Mouse (Mus musculus): ENCODE results near the gene D430041D05Rik. TPM values are rescaled to one million over a fixed set of nuclear protein-coding genes. Genes with fewer than 3 reads are reported as not detected.

D430041D05Rik gene
- polyA plus RNA-seq, 1 experiment from 2014 or later, result 1.0 TPM

GRCm38 (mm10) chr2:104183246-104183845 lies 227.5 kb downstream of the D430041D05Rik start:
- H3K9me3 ChIP-seq (ENCODE audit: control insufficient read depth, low read length), result no peaks in the 10 kb centered on the region
- H3K9ac ChIP-seq (ENCODE audit: low read depth, low read length), result no peak overlapping the region
- H3K27ac ChIP-seq (replicated peaks; ENCODE audit: low read depth, low read length), result no peak overlapping the region
- DNase-seq (ENCODE audit: low spot score) (no peak), ATAC-seq (ENCODE audit: low read depth) (no peak)
- no peaks in the 10 kb centered on the region for H3K4me1 ChIP-seq (ENCODE audit: control insufficient read depth, insufficient read depth, low read length)
- no peaks in the 10 kb centered on the region for H3K27me3 ChIP-seq (replicated peaks; ENCODE audit: control insufficient read depth, insufficient read depth, low read length)
- WGBS, result 66% methylated on average over 5 of the region's 5 CpGs
- no peak overlapping the region for H3K4me3 ChIP-seq (ENCODE audit: low read depth, low read length)
- H3K4me2 ChIP-seq (ENCODE audit: low read depth, low read length), result no peak overlapping the region
- H3K36me3 ChIP-seq (ENCODE audit: control insufficient read depth, insufficient read depth, low read length), result no peaks in the 10 kb centered on the region

DNA sequence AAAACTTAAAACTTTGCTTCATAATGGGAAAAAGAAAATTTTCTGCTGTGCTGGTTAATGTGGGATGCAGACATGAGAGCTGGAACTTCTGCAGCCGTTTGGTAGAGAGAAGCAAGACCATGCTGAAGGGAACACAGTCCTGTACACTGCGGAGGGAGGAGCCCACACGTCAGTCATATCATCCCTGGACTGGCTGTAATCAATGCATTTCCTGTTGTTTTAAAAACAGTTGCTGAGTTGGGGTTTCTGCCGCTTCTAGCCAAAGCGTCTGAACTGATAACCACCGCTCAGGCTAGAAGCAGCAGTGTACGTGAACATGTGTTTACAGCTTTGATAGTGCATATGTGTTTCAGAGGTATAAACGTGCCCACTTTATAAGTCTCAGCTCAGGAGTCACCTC lies 231.2 kb downstream of the D430041D05Rik start:
- no peaks in the 10 kb centered on the region for H3K9me3 ChIP-seq (ENCODE audit: control insufficient read depth, low read length)
- DNase-seq (ENCODE audit: low spot score) (no peak), ATAC-seq (ENCODE audit: low read depth) (no peak)
- no peak overlapping the region for H3K27ac ChIP-seq (replicated peaks; ENCODE audit: low read depth, low read length)
- H3K27me3 ChIP-seq (replicated peaks; ENCODE audit: control insufficient read depth, insufficient read depth, low read length), result no peaks in the 10 kb centered on the region
- peaks cover 22% of the 10 kb centered on the region for H3K4me1 ChIP-seq (ENCODE audit: control insufficient read depth, insufficient read depth, low read length)
- no peak overlapping the region; the same call in 1 of the 2 replicates for H3K9ac ChIP-seq (ENCODE audit: low read depth, low read length)
- no peak overlapping the region for H3K4me3 ChIP-seq (ENCODE audit: low read depth, low read length)
- no peaks in the 10 kb centered on the region for H3K36me3 ChIP-seq (ENCODE audit: control insufficient read depth, insufficient read depth, low read length)
- 71% methylated on average over 8 of the region's 8 CpGs for WGBS
- no peak overlapping the region for H3K4me2 ChIP-seq (ENCODE audit: low read depth, low read length)

DNA sequence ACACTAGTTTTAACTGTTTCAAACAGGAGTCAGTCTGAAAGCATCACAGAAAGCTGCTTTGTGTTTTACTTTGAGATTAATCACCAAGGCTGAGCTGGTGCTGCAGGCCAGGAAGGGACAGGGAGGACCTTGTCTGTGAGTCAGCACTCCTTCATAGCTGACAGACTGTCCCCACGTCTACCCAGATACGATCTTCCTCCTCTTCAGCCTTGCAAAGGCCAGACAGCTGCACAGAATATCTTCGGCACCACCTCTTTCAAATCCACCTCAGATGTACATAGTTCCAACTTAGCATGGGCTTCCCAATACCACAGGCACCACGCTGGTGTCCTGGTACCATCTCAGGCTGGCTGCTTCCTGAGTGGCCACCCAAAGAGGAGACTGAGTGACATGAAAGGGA lies 232.6 kb downstream of the D430041D05Rik start:
- Histone ChIP-seq H3K4me1 (ENCODE audit: control insufficient read depth, insufficient read depth, low read length) (peaks cover 22% of the 10 kb centered on the region), H3K4me2 (ENCODE audit: low read depth, low read length) (no peak overlapping the region), H3K9ac (ENCODE audit: low read depth, low read length) (no peak overlapping the region), H3K36me3 (ENCODE audit: control insufficient read depth, insufficient read depth, low read length) (no peaks in the 10 kb centered on the region), H3K9me3 (ENCODE audit: control insufficient read depth, low read length) (no peaks in the 10 kb centered on the region), H3K4me3 (ENCODE audit: low read depth, low read length) (no peak overlapping the region), H3K27me3 (replicated peaks; ENCODE audit: control insufficient read depth, insufficient read depth, low read length) (no peaks in the 10 kb centered on the region), H3K27ac (replicated peaks; ENCODE audit: low read depth, low read length) (no peak overlapping the region)
- 90% methylated on average over 4 of the region's 4 CpGs for WGBS
- ATAC-seq (ENCODE audit: low read depth) (no peak), DNase-seq (ENCODE audit: low spot score) (no peak)

DNA sequence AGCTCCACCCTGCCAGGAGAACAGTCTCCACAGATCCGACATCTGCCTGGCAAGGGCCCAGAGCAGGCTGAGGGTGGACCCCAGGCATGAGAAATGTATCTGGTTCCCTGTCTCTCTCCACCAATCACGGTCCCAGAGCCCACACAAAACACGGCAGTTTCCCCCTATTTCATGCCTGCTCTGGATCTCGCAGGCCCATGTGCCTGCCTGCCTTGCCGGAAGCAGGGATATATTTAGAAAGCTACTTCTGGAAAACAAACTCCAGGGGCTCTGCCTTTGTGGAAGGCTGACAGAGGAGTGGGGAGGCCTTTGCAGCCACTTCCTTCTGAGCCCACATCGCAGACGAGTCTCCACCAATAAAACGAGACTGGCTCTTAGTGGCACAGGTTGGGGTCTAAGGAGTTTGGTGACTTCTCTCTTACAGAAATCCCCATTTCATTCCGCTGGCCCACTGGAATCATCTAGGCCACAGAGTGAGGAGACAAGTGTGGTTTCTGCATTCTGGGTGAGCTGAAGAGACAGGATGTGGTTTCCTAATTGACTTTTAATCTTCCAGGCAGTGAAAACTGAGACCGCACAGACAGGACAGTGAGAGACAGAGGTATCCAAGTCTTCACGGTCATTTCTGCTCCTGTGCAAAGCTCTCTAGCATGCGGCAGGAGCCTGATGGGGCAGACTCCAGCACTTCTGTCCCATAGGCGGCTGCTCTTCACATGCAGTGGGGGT lies 233.7 kb downstream of the D430041D05Rik start:
- ATAC-seq (ENCODE audit: low read depth) (peak; percentile 93), DNase-seq (ENCODE audit: low spot score) (peak; percentile 92)
- Histone ChIP-seq H3K27me3 (replicated peaks; ENCODE audit: control insufficient read depth, insufficient read depth, low read length) (no peaks in the 10 kb centered on the region), H3K36me3 (ENCODE audit: control insufficient read depth, insufficient read depth, low read length) (no peaks in the 10 kb centered on the region), H3K4me3 (ENCODE audit: low read depth, low read length) (no peak overlapping the region), H3K27ac (replicated peaks; ENCODE audit: low read depth, low read length) (peak overlapping the region; percentile 83), H3K9me3 (ENCODE audit: control insufficient read depth, low read length) (no peaks in the 10 kb centered on the region), H3K4me2 (ENCODE audit: low read depth, low read length) (peak overlapping the region; percentile 21), H3K4me1 (ENCODE audit: control insufficient read depth, insufficient read depth, low read length) (peaks cover 22% of the 10 kb centered on the region), H3K9ac (ENCODE audit: low read depth, low read length) (peak overlapping the region; percentile 15; the same call in 1 of the 2 replicates)
- WGBS, result 26% methylated on average over 13 of the region's 13 CpGs

DNA sequence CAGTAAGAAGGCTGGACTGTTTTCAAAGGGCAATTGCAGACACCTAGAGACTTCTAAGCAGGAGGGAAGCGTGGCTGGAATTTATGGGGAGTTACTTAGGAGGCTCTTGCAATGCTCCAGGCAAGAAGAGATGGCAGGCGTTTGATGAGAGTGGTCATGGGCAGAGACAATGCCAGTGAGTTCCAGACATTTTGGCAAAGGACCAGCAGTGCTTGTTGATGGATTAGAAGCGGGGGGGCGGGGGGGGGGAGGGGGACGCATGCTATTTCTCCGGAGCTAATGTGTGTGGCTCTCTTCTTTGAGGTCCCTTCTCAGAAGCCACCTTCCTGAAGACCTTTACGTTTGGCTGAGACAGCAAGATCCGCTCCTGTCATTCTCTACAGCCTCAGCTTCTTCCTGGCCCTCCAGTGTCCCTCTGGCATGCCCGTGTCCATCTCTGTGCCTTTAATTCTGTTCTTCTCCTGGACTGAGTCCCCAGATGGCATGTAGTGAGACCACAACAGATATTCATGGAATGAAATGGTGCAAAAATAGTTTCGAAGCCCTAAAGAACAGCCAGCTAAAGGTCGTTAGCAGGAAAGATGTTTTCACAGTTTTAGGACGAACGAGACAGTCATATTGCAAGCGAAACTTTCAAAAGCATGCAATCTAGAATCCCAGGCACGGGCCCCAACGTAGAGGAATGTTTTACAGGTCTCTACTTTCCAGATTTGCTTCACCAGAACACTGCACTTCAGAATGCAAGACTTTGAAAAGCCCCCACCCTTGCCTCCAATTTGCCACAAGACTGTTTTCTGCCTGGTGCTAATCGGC lies 234.4 kb downstream of the D430041D05Rik start:
- H3K4me1 ChIP-seq (ENCODE audit: control insufficient read depth, insufficient read depth, low read length), result peaks cover 22% of the 10 kb centered on the region
- ATAC-seq (ENCODE audit: low read depth), result no peak
- H3K27ac ChIP-seq (replicated peaks; ENCODE audit: low read depth, low read length), result peak overlapping the region; percentile 83
- H3K9ac ChIP-seq (ENCODE audit: low read depth, low read length), result peak overlapping the region; percentile 23; the same call in 1 of the 2 replicates
- no peaks in the 10 kb centered on the region for H3K27me3 ChIP-seq (replicated peaks; ENCODE audit: control insufficient read depth, insufficient read depth, low read length)
- H3K4me2 ChIP-seq (ENCODE audit: low read depth, low read length), result peak overlapping the region; percentile 21
- no peak overlapping the region for H3K4me3 ChIP-seq (ENCODE audit: low read depth, low read length)
- no peaks in the 10 kb centered on the region for H3K9me3 ChIP-seq (ENCODE audit: control insufficient read depth, low read length)
- WGBS, result 42% methylated on average over 17 of the region's 17 CpGs
- peak; percentile 62 for DNase-seq (ENCODE audit: low spot score)
- no peaks in the 10 kb centered on the region for H3K36me3 ChIP-seq (ENCODE audit: control insufficient read depth, insufficient read depth, low read length)

GRCm38 (mm10) chr2:104175476-104176165 lies 235.2 kb downstream of the D430041D05Rik start:
- 84% methylated on average over 9 of the region's 9 CpGs for WGBS
- no peak for ATAC-seq (ENCODE audit: low read depth)
- H3K36me3 ChIP-seq (ENCODE audit: control insufficient read depth, insufficient read depth, low read length), result no peaks in the 10 kb centered on the region

GRCm38 (mm10) chr2:104173431-104173830 lies 237.4 kb downstream of the D430041D05Rik start:
- Histone ChIP-seq H3K27me3 (replicated peaks; ENCODE audit: control insufficient read depth, insufficient read depth, low read length) (no peaks in the 10 kb centered on the region), H3K9ac (ENCODE audit: low read depth, low read length) (no peak overlapping the region), H3K4me1 (ENCODE audit: control insufficient read depth, insufficient read depth, low read length) (peaks cover 22% of the 10 kb centered on the region), H3K4me2 (ENCODE audit: low read depth, low read length) (no peak overlapping the region), H3K36me3 (ENCODE audit: control insufficient read depth, insufficient read depth, low read length) (no peaks in the 10 kb centered on the region), H3K9me3 (ENCODE audit: control insufficient read depth, low read length) (no peaks in the 10 kb centered on the region), H3K4me3 (ENCODE audit: low read depth, low read length) (no peak overlapping the region), H3K27ac (replicated peaks; ENCODE audit: low read depth, low read length) (no peak overlapping the region)
- DNase-seq (ENCODE audit: low spot score), result no peak
- no peak for ATAC-seq (ENCODE audit: low read depth)
- WGBS, result 89% methylated on average over 3 of the region's 3 CpGs

More at GRCm38 (mm10) chr2:104175476-104176165, 235.2 kb downstream of the D430041D05Rik start:
- DNase-seq (ENCODE audit: low spot score), result no peak
- Histone ChIP-seq H3K4me3 (ENCODE audit: low read depth, low read length) (no peak overlapping the region), H3K4me1 (ENCODE audit: control insufficient read depth, insufficient read depth, low read length) (peaks cover 22% of the 10 kb centered on the region), H3K9me3 (ENCODE audit: control insufficient read depth, low read length) (no peaks in the 10 kb centered on the region), H3K27me3 (replicated peaks; ENCODE audit: control insufficient read depth, insufficient read depth, low read length) (no peaks in the 10 kb centered on the region), H3K9ac (ENCODE audit: low read depth, low read length) (no peak overlapping the region), H3K27ac (replicated peaks; ENCODE audit: low read depth, low read length) (no peak overlapping the region; the same call in 1 of the 2 replicates), H3K4me2 (ENCODE audit: low read depth, low read length) (no peak overlapping the region)

DNA sequence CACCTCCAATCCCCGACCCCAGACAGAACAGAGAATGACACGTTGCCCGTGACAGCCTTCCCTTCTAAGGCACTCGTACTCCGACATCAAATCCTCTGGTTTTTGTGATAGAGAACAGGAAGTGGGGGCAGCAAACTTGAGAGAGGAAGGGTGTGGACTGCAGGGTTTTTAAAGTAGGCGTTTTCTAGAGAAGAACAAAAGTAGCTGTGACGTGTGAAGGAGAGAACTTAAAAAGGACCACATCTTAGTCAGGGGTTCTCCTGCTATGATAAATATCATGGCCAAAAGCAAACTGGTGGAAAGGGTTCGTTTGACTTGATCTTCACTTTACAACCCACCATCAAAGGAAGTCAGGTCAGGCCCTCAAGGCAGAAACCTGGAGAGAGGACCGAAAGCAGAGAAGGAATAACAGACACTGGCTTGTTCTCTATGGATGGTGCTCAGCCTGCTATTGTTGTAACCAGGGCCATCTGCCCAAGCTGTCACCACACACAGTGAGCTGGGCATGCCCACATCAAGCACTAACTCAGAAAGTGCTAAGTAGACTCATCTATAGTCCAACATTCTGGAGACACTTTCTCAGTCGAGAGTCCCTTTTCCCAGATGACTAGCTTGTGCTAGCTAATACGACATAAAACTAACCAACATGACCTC lies 238.0 kb downstream of the D430041D05Rik start:
- 48% methylated on average over 11 of the region's 11 CpGs for WGBS
- no peak overlapping the region for H3K9ac ChIP-seq (ENCODE audit: low read depth, low read length)
- ATAC-seq (ENCODE audit: low read depth), result no peak

More for the DNA sequence above, 238.0 kb downstream of the D430041D05Rik start:
- Histone ChIP-seq H3K36me3 (ENCODE audit: control insufficient read depth, insufficient read depth, low read length) (no peaks in the 10 kb centered on the region), H3K9me3 (ENCODE audit: control insufficient read depth, low read length) (no peaks in the 10 kb centered on the region), H3K4me2 (ENCODE audit: low read depth, low read length) (no peak overlapping the region), H3K27me3 (replicated peaks; ENCODE audit: control insufficient read depth, insufficient read depth, low read length) (no peaks in the 10 kb centered on the region), H3K4me1 (ENCODE audit: control insufficient read depth, insufficient read depth, low read length) (peaks cover 20% of the 10 kb centered on the region), H3K27ac (replicated peaks; ENCODE audit: low read depth, low read length) (no peak overlapping the region), H3K4me3 (ENCODE audit: low read depth, low read length) (no peak overlapping the region)
- DNase-seq (ENCODE audit: low spot score), result no peak

Measured in embryonic facial prominence, embryonic 14.5 days (tissue).